Mouse (Mus musculus) kidney, adult 2 months (tissue): ENCODE results near the gene Mlx.

Experiments
- CTCF ChIP-seq: fragments of 200-500 bp; conservative IDR thresholded peaks from 2 replicates; pipeline ENCODE4 v1.5.1; 2011; ENCODE audit warnings: low read depth, mild to moderate bottlenecking, control low read depth, low read length, moderate library complexity, mixed read lengths; ENCODE audit not compliant: insufficient read depth, insufficient read length
- POLR2A ChIP-seq: fragments of 200-500 bp; IDR thresholded peaks from one replicate; pipeline ENCODE4 v1.6.1; 2011; ENCODE audit warnings: low read depth, low read length, control low read depth

DNA sequence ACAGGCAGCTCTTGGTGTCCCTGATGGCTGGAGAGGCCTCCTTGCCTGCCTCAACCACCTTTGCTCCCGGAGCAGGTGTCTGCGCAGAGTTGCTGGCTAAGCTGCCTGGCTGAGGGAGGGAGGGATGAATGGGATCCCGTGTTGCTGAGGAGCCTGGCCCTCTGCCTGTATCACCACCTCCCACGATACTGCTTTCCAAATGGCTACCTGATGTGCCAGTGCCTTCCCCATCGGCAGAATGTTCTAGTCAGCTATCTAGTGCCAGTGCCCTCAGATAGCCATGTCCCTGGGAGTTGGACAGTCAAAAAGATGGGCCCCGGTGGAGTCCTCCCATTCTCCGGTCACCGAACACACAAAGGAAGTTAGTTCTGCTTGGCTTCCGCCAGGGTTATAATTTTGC is 36.7 kb upstream of the Mlx start:
- no peak for TF ChIP-seq POLR2A
- TF ChIP-seq CTCF: no peak
